Mouse (Mus musculus) G1E (cell line): ENCODE measurements around the gene Cd7.

Experiments
- CTCF ChIP-seq: IDR thresholded peaks from 2 replicates; pipeline ENCODE4 v1.5.1; 2012; ENCODE audit warnings: low read depth, low read length, inconsistent platforms, mixed read lengths
- GATA1 ChIP-seq: IDR thresholded peaks from 2 replicates; pipeline ENCODE4 v1.6.1; 2012; ENCODE audit warnings: borderline replicate concordance, low read length, inconsistent platforms, mixed read lengths

GRCm38 (mm10) chr11:121015472-121015871 lies 23.7 kb downstream of the Cd7 start:
- TF ChIP-seq CTCF = no peak
- no peak for TF ChIP-seq GATA1
